Mouse (Mus musculus) ovary, postnatal 14 days (tissue): ENCODE results near the gene Atf4.

Experiments
- DNase-seq: peaks from one replicate; pipeline ENCODE4 v3.0.0; 2022; ENCODE audit warnings: low spot score

The Atf4 gene

DNA sequence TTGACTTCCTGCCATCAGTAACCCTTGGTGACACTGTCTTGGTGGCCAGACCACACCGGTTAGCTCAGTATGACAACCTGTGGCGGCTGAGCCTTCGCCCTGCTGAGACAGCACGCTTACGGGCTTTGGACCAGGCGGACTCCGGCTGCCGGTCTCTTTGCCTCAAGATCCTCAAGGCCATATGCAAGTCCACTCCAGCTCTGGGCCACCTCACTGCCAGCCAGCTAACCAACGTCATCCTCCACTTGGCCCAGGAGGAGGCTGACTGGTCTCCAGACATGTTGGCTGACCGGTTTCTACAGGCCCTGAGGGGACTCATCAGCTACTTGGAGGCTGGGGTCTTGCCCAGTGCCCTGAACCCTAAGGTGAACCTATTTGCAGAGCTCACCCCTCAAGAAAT lies 5.3 kb upstream of the Atf4 start:
- DNase-seq = no peak

DNA sequence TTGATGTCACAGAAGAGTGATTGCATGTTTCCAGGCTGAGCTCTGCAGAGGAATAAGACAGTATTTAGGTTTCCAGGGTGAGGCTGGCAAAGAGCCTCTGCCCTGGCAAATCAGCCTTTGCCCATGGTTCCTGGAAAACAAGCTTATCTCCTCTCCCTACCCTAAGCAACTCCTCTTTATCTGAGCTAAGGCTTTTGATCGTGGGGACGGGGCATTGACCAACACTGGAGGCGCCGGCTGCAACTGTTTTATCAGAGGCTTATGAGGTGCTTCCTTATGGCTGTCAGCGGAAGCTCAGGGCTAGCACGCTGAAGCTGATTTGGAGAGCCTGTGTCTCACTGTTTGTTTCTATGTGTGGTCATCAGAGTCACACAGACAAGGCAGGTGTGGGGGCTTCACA lies 4.4 kb upstream of the Atf4 start:
- no peak for DNase-seq

DNA sequence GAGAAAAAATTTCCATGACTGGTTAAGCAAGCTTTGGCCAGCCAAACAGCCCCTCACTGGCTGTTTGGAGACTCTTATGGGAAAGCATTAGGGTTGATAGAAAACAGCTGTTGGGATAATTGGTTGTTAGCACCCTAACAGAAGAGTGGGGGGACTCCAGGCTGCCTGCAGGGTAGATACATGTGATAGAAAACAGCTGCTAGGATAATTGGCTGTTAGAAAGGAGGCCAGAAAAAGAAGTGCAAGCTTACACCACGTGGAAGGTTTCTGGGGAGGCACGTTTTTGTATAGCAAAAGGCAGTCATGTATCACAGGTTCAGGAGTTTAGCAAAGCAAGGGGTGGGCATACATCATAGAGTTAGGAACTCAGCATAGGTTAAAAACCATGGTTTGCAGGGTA lies 1.5 kb upstream of the Atf4 start:
- DNase-seq = no peak

DNA sequence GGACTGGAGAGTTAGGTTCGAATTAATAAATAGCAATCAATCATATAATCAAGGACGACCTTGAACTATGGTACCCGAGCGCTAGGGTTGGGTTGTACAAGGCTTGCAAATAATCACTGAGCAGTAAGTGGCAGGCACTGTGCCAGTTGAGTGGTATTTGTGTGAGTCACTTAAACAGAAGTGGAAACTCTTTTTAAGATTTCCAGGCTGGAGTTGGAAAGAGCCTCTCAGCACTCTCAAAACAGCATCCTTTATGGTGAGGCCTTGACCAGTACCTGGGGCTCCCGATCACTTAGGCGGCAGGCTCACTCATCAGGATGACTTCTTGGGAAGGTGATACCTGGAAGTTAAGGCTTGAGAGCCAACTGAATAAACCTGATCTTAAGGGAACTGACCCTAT lies 777 bp upstream of the Atf4 start:
- DNase-seq = no peak

DNA sequence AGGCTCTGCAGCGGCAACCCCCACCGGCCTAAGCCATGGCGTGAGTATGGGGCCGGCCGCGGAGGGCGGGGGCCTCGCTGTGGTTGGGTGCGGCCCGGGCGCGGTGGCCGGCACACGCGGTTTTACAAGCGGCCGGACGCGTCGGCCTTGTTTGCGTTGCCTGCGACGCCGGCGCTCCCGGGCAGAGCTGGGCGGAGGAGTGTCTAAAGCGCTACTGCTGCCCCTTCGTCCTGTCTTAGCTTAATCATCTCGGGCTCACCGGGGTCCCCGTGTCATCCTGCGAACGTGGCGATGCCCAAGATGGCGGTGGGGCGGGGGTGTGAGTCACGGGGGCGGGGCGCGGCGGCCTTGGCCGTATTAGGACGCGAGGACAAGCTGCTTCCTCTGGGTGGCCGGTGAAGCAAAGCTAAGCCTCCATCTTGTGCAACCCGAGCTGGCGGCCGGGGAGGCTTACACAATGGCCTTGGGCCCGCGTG lies 700 bp downstream of the Atf4 start:
- DNase-seq = peak; percentile 65

DNA sequence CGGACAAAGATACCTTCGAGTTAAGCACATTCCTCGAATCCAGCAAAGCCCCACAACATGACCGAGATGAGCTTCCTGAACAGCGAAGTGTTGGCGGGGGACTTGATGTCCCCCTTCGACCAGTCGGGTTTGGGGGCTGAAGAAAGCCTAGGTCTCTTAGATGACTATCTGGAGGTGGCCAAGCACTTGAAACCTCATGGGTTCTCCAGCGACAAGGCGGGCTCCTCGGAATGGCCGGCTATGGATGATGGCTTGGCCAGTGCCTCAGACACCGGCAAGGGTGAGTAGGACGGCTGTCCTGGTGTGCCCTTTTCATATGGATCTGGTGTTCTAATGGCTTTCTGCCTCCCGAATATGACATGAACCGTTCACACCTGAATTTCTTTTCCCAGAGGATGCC lies 1.3 kb downstream of the Atf4 start:
- no peak for DNase-seq

DNA sequence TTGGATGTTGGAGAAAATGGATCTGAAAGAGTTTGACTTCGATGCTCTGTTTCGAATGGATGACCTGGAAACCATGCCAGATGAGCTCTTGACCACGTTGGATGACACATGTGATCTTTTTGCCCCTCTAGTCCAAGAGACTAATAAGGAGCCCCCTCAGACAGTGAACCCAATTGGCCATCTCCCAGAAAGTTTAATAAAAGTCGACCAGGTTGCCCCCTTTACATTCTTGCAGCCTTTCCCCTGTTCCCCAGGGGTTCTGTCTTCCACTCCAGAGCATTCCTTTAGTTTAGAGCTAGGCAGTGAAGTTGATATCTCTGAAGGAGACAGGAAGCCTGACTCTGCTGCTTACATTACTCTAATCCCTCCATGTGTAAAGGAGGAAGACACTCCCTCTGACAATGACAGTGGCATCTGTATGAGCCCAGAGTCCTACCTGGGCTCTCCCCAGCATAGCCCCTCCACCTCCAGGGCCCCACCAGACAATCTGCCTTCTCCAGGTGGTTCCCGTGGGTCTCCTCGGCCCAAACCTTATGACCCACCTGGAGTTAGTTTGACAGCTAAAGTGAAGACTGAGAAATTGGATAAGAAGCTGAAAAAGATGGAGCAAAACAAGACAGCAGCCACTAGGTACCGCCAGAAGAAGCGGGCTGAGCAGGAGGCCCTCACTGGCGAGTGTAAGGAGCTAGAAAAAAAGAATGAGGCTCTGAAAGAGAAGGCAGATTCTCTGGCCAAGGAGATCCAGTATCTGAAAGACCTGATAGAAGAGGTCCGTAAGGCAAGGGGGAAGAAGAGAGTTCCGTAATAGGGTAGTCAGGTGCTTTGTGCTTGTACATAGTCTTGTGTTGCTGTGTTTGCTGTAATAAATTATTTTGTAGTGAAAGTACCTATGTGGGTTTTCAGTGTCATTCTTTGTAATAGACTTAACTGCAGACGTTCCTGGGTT lies 1.9 kb downstream of the Atf4 start:
- no peak for DNase-seq

DNA sequence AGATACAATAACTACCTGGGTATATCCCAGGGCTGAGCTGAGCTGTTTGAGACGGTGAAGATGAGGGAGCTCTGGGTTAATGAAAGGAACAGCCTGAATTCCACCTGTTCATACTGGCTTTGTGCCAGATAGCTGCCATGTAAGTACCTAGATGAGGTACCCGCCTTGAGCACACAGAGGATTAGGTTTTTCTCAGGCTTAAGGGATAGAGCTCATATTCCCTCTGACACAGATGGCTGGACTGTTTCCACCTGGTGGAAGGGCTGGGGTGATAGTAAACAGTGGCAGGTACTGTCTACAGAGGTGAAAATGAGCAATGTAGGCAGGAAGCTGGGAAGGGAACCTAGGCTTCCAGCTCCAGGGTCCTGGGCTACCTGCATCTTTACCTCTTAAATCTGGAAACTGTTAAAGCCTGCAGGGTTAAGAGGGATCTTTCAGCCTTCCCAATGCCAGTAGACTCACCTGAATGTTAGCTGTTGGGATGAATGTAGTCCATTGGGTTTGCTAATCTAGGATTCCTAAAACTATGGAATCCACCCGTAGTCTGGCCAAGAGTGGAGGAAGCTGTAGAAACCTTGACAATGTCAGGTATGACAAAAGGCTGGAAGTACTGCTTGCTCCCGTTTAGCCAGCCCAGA lies 2.7 kb downstream of the Atf4 start:
- peak; percentile 13 for DNase-seq

DNA sequence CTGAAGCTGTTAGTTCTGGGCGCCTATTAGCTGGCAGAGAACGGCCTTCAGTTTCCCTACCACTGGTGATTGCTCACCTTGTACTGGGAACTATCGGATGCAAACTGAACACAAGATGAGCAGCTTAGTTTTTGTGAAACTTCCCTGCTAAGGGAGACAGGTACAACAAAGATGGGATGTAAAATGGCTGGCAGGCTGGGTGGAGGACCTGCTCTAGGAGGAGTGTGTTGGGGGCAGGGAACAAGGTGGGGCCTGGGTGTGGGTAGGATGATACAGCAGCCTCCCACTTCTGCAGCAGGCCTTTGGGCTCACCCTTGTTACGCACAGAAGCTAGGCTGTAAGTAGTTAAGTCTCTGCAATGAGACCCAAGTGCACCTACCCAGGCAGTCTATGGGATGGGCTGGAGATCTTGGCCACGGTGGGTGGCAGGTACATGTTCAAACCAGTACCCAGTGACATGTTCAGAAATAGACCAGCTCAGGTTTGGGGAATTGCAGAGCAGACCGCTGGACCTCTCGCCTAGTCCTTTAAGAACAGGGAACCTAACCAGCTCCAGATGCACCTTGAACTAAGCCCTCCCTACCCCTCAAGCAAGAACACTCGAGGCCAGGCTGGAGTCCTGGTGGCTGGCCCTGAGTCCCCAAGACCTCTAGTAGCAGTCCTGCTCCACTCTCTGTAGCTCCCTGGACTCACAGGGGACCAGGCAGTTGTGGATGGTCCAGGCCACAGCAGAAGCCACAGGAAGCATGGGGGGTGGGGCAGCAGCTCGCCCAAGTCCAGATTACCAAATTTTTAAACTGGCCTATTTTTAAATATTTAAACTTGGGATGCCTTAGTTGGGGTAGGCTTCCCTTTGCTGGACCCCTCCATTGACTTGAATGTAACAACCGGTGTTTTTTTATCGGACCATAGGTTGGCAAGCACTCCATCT lies 3.5 kb downstream of the Atf4 start:
- no peak for DNase-seq

DNA sequence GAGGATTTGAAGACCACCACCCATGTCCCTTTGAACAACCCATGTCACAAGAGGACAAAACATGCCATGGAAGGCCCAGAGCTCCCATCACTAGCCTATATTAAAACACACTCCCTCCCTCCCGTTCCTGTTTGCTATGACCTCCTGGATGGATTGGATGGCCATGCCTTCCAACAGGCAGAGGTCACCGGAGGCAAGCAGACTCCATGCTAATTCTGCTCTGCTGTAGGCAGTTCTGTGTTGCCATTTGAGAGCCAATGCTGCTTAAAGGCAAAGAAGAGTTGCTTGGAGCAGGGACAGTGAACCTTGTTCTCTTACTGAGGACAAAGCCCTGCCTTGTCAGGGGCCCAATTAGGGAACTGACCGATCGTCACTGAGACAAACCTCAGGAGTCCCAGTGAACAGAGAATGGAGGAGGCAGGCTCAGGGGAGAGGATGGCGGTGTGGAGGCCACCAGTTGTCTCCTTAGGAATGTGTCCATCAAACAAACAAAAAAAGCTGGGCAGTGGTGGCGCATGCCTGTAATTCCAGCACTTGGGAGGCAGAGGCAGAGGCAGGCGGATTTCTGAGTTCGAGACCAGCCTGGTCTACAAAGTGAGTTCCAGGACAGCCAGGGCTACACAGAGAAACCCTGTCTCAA lies 4.5 kb downstream of the Atf4 start:
- DNase-seq = no peak

DNA sequence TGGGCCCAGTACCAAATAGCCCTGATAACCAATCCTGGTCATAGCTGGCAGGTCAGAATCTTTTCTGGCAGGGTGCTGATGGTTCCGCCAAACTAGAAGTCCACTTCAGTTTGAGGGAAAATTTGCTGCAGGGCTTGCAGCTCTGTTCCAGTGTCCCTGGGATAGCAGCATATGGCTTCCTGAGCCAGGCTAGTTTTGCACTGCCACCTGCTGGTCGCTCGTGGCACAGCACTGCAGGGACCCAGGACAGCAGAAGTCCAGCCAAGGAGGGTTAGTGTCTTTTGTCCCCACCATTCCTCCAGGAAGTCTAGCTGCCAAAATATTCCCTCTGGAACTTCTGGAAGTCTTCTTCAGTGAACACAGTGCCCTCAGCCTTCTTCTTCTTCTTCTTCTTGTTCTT lies 5.7 kb downstream of the Atf4 start:
- DNase-seq = peak; percentile 84

DNA sequence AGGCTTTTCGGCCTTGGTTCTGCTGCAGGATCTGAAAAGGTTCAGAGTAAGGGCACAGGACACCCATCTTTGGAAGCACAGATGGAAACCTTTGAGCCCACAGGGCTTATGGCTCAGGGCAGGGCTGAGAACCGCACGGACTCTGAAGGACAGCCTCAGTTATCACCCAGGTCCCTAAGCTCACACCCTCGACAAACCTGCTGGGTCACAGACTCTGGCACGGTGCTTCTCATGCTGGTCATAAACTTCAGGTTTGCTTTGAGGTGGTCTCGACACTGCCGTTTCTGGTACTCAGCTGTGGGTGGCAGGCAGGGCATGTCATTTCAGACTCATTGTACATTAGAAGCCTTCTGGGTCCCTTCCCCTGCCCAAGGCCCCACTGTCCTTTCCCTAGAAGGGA lies 6.1 kb downstream of the Atf4 start:
- DNase-seq = no peak

DNA sequence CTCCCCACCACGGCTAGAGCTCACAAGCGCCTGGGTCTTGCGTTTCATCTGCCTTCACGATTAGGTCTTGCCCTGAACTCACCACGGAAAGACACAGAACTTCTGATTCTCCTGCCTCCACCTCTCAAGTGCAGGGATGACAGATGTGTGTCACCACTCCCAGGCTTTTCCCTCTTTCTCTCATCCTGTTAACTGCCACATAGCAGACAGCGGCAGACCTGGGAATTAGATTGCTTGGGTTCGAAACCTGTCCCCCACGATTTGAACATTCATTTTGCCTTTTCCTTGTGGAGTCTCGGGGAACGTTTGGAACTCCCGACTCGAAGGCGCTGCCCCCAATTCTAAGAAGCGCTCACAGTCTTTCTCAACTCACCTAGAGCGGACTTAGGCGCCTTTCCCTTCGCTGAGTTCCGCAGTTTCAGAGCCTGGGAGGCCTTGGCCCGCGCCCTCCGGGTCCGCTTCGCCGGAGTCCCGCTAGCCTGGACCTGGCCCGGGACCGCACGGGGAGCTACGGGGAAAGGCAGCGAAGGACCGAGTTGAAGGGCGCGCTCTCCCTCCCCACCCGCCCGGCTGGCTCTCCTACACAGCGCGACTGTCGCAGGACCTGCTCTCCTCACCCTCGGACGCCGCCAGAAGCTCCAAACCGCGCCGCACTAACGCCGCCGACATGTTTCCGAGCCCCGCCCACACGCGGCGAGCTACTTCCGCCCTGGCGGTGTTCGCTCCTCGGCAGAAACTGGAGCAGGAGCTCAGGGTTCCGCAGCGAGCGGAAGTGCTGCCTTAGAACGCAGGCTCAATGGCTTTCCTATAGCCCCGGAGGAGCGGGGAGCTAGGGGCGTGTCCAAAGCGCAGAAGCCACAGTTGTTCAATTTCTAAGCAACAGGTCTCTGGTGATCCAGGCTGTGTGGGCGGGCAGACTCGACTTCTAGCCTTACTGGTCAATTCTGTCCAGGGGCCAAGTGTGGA lies 8.9 kb downstream of the Atf4 start, which contains the start of gene Rps19bp1:
Rps19bp1 (minus strand) TSS at position 706 of the 966 bp plus-strand sequence.
- peak; percentile 79 for DNase-seq

DNA sequence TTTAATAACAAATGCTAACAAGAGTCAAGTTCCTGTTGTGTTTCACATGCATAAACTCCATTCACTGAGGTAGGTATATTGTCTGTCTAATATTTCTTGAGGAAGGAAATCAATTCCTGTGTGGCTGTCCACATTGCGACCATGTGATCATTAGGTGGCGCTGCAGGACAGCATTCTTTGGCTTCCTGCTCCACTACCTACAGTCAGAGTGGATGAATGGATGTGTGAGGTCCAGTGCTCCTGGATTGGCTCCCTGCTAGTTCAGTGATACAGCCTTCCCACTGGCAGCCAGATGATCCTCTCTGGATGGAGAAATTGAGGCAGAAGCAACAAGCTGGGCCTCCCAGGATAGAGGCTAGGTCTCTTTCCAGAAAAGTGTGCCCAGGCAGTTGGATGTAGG lies 11.3 kb downstream of the Atf4 start:
- peak; percentile 63 for DNase-seq

DNA sequence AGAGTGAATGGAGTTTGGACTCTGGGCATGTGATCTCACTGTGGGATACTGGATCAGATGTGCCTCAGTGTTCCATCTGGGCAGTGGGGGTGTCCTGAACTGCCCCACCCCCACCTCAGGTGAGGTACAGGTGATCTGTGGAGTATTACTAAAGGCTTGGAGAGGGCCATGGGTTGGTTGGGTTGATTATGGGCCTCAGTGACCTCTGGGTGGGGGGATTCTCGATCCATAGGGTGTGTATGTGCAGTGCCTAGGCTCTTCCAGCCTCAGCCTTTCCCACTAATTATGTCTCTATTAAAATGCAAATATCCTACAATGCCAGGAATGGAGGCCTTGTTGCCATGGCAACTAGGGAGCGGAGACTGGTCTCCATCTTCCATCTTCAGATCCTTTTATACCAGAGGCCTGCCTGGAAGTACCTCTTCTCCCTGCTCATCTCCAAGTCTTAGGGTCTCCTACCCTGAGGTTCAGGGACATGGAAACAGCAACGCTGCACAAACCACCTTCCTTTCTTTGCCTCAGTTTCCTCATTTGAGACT lies 16.9 kb downstream of the Atf4 start:
- DNase-seq = no peak

DNA sequence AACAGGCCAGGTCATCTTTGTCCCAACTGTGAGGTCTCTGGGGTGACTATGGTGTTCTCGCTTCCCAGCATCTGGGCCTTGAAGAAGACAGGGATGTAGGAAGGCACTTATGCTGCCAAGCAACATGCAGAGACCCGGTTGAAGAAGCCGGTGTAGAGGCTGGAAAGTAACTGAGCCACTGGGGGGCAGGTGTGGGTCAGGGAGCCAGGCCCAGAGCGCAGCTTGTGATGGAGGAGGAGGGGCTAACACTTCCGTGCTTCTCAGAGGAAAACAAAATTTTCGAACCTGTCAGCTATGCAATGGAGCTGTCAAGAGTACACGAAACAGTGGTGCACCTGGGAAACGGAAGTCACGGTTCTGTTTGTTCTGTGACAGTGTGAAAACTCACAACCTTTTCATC lies 22.1 kb downstream of the Atf4 start:
- no peak for DNase-seq

DNA sequence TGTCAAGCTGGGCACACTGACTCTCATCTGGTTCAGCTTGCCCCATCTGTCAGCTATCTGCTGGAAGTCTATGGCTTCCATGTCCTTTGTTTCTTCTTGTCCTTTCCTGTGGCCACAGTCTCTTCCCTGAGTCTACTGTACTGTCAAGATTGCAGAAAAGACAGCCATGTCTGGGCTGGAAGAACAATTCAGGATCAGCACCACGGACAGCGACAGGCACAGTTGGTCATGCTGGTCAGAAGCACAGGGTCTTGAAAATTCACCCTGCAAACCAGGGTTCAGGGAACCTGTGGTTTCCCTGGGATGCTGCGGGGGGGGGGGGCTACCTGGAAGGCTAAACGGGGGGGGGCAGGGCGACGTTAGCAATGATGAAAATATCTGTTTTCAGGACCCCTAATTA lies 22.6 kb downstream of the Atf4 start:
- peak; percentile 74 for DNase-seq

DNA sequence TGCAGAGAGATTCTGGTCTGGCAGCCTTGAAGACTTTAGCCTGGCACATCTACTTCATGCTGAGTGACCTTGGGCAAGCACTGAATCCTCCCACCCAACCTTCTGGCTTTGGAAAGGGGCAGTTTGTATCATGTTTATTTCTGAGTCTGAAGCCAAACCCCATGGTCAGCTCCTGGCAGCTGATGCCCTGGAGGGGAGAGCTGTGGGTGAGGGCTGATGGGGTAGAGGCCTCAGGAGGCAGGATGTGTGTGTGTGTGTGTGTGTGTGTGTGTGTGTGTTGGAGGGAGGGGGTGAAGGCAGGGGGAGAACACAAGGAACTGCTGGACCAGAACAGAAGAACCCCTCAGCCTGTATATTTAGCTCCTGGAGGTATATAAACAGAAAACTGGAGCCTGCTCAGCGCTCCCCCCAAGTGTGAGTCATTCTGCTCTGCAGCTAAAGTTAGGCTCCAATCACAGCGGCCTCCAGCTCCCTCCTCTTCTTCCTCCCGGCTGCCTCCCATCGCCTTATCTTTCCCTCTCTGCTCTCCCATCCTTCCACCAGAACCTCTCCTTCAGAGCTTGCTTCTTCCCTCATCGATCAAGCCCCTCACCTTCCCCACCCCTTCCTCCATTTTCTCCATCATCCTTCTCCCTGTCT lies 23.3 kb downstream of the Atf4 start:
- no peak for DNase-seq

DNA sequence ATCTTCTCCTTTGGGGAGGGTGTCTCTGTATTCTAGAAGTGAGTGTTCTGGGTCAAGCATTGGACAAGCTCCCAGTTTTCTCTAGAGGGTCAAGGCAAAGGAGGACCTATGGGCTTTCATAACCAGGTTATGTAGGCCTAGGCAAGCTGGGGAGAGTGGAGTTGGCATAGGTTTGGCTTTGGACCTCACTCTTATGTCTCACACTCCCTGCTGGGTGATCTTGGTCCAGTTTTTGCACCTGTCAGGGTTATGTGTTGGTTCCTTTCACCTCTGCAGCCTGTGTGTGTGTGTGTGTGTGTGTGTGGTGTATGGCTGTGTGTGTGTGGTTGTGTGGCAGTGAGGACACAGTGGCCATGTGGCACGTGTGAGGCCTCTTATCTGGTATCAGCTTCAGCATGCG lies 24.1 kb downstream of the Atf4 start:
- no peak for DNase-seq

DNA sequence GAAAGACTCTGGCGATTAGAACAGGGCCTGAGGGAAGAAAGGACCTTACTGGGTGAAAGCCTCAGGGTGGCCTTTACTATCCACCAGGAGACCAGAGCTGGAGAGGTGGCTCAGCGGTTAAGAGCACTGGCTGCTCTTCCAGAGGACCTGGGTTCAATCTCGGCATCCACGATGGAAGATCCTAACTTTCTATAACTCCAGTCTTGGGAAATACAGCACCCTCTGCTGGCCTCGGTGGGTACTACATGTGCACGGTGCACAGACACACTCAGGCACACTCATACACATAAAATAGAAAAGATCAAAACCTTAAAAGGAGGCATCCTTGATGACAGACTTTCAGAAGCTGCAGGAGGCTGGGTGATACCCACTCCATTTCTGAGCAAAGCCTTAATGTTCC lies 25.7 kb downstream of the Atf4 start:
- DNase-seq = no peak
